Mouse (Mus musculus) spleen, adult 2 months (tissue): ENCODE measurements around the gene Mrto4.

Experiments used
- CTCF ChIP-seq: fragments of 200-500 bp; IDR thresholded peaks from 2 replicates; pipeline ENCODE4 v1.5.1; 2011; ENCODE audit warnings: mild to moderate bottlenecking, inconsistent platforms; ENCODE audit not compliant: insufficient read depth, insufficient read length, insufficient replicate concordance; ENCODE audit errors: extremely low read depth
- POLR2A ChIP-seq: fragments of 200-500 bp; IDR thresholded peaks from 2 replicates; pipeline ENCODE4 v1.6.1; 2011; ENCODE audit warnings: low read depth, low read length, inconsistent platforms

DNA sequence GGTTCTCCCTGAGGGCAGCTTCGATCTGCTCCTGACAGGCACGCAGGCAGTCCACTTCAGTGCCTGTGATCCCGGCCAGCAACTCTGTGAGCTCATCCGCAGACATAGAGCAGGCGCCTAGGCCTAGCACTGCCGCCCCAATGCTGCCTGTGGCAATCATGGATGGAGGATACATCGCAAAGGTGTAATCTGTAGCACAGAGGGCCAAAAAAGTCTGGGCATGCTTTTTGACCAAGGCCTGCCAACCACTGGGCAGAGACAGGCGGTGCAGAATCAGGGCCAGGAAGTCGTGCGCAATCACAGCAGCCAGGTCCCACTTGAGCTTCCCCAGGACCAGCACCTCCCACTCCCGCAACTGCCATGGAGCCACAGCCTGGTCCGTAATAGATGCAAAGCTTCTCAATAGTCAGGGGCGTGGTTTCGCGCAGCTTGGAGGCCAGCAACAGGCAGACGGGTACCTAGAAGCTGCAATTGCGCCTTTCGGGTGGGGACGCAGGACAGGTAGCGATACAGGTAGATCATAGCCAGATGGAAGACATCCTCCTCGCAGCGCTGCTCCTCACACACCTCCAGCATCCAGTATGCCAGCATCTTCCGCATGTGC, 6.9 kb downstream of the Mrto4 start:
- TF ChIP-seq CTCF (no peak), POLR2A (no peak)
